Mouse (Mus musculus): ENCODE measurements around the gene Ankrd13d.

The Ankrd13d gene

GRCm38 (mm10) chr19:4227894-4228678, 54.9 kb downstream of the Ankrd13d start:
- peak; percentile 86 for DNase-seq (ENCODE audit: low read depth)

- DNase-seq (ENCODE audit: low read depth), result peak; percentile 75
Measured at GRCm38 (mm10) chr19:4227446-4227845, 55.5 kb downstream of the Ankrd13d start.

GRCm38 (mm10) chr19:4226779-4227178, 56.2 kb downstream of the Ankrd13d start:
- peak; percentile 47 for DNase-seq (ENCODE audit: low read depth)

GRCm38 (mm10) chr19:4222165-4222564, 60.8 kb downstream of the Ankrd13d start:
- DNase-seq (ENCODE audit: low read depth), result peak; percentile 41

- peak; percentile 63 for DNase-seq (ENCODE audit: low read depth)
Measured at GRCm38 (mm10) chr19:4220957-4221743, 61.8 kb downstream of the Ankrd13d start.

- no peak for DNase-seq (ENCODE audit: low read depth)
Measured at GRCm38 (mm10) chr19:4220416-4220815, 62.5 kb downstream of the Ankrd13d start.
